Mouse (Mus musculus): Measurements from ENCODE around the gene Cwc25.

GRCm38 (mm10) chr11:97778918-97779317 is 12.6 kb upstream of the Cwc25 start:
- TF ChIP-seq CTCF (IDR thresholded peaks at IDR 0.05; ENCODE audit: control insufficient read depth, insufficient read depth, low read length) (no peak), POLR2A (IDR thresholded peaks at IDR 0.05; ENCODE audit: borderline replicate concordance, control insufficient read depth, low read depth, low read length) (no peak)
